Mouse (Mus musculus) forebrain, embryonic 12.5 days (tissue): ENCODE measurements at regions not wholly inside any gene's neighbourhood (a gene's known extent, or its start where the extent isn't known, plus 50 kb on each side); places are given as distances from the start of the nearest gene placed in this dataset.
A peak's percentile ranks its signal among the peaks of the same experiment; 100 is the strongest.

Experiments used
- ATAC-seq: fragments of 200-750 bp; cut with Nextera tagmentation; 2 replicates; pipeline ENCODE4 v1.8.0; 2017; ENCODE audit warnings: moderate TSS enrichment; ENCODE audit not compliant: low FRiP score
- H3K27ac ChIP-seq: fragments of 300-500 bp; sonication (generic); 2 replicates; pipeline ENCODE4 v1.5.1; 2016; ENCODE audit warnings: mild to moderate bottlenecking
- H3K27me3 ChIP-seq: fragments of 300-500 bp; sonication (generic); 2 replicates; pipeline ENCODE4 v1.6.1; 2016; ENCODE audit warnings: mild to moderate bottlenecking
- H3K36me3 ChIP-seq: fragments of 300-500 bp; sonication (generic); replicated peaks from 2 replicates; pipeline ENCODE4 v1.6.1; 2016; ENCODE audit warnings: mild to moderate bottlenecking
- H3K4me1 ChIP-seq: fragments of 300-500 bp; sonication (generic); 2 replicates; pipeline ENCODE4 v1.6.1; 2016
- H3K4me2 ChIP-seq: fragments of 300-500 bp; sonication (generic); 2 replicates; pipeline ENCODE4 v1.6.1; 2016; ENCODE audit warnings: mild to moderate bottlenecking, moderate library complexity
- H3K4me3 ChIP-seq: fragments of 300-500 bp; sonication (generic); replicated peaks from 2 replicates; pipeline ENCODE4 v1.5.1; 2016; ENCODE audit warnings: mild to moderate bottlenecking
- H3K9ac ChIP-seq: fragments of 300-500 bp; sonication (generic); 2 replicates; pipeline ENCODE4 v1.6.1; 2016; ENCODE audit warnings: mild to moderate bottlenecking
- H3K9me3 ChIP-seq: fragments of 300-500 bp; sonication (generic); 2 replicates; pipeline ENCODE4 v1.6.1; 2016
- WGBS: fragments of 180-500 bp; shearing (Covaris S2); methylation state at CpG from one replicate; pipeline ENCODE4 v1.1.7; 2016; 5-methylcytosine and 5-hydroxymethylcytosine counted together

- Histone ChIP-seq H3K4me2 (no peak overlapping the region), H3K4me3 (no peak overlapping the region), H3K27me3 (no peaks in the 10 kb centered on the region), H3K9me3 (no peaks in the 10 kb centered on the region), H3K36me3 (no peaks in the 10 kb centered on the region), H3K27ac (no peak overlapping the region), H3K4me1 (no peaks in the 10 kb centered on the region), H3K9ac (no peak overlapping the region)
- WGBS = 90% methylated on average over 2 of the region's 2 CpGs
- ATAC-seq = 0 out of 2 replicates have a peak, but pooled peaks have one; percentile 30
These were observed 1083.9 kb upstream of the Cadm2 start for GRCm38 (mm10) chr16:68704569-68704968.

- Histone ChIP-seq H3K4me2 (no peak overlapping the region), H3K4me3 (no peak overlapping the region), H3K36me3 (no peaks in the 10 kb centered on the region), H3K9ac (no peak overlapping the region), H3K27me3 (no peaks in the 10 kb centered on the region), H3K27ac (no peak overlapping the region), H3K9me3 (no peaks in the 10 kb centered on the region), H3K4me1 (no peaks in the 10 kb centered on the region)
- ATAC-seq = no peak
- 95% methylated on average over 4 of the region's 4 CpGs for WGBS
These were observed 1046.3 kb upstream of the Cadm2 start for GRCm38 (mm10) chr16:68666972-68667538.

GRCm38 (mm10) chr16:68658436-68658835 is 1037.7 kb upstream of the Cadm2 start:
- Histone ChIP-seq H3K4me1 (no peaks in the 10 kb centered on the region), H3K4me2 (no peak overlapping the region), H3K36me3 (no peaks in the 10 kb centered on the region), H3K27ac (no peak overlapping the region), H3K4me3 (no peak overlapping the region), H3K27me3 (no peaks in the 10 kb centered on the region), H3K9me3 (no peaks in the 10 kb centered on the region), H3K9ac (no peak overlapping the region)
- no peak for ATAC-seq
- 77% methylated on average over 4 of the region's 4 CpGs for WGBS

- no peak overlapping the region for H3K9ac ChIP-seq
- no peaks in the 10 kb centered on the region for H3K36me3 ChIP-seq
- H3K4me1 ChIP-seq = no peaks in the 10 kb centered on the region
- H3K9me3 ChIP-seq = no peaks in the 10 kb centered on the region
- no peak overlapping the region for H3K27ac ChIP-seq
- no peak overlapping the region for H3K4me3 ChIP-seq
- H3K4me2 ChIP-seq = no peak overlapping the region
- 45% methylated on average over 2 of the region's 2 CpGs for WGBS
- no peak for ATAC-seq
- H3K27me3 ChIP-seq = no peaks in the 10 kb centered on the region
These were observed 1007.3 kb upstream of the Cadm2 start for GRCm38 (mm10) chr16:68627976-68628375.

- H3K36me3 ChIP-seq = no peaks in the 10 kb centered on the region
- no peaks in the 10 kb centered on the region for H3K4me1 ChIP-seq
- 0 out of 2 replicates have a peak, but pooled peaks have one; percentile 46 for ATAC-seq
- no peak overlapping the region for H3K4me2 ChIP-seq
- whole genome bisulfite sequencing = 71% methylated on average over 2 of the region's 2 CpGs
- H3K27ac ChIP-seq = no peak overlapping the region
- H3K9me3 ChIP-seq = no peaks in the 10 kb centered on the region
- no peaks in the 10 kb centered on the region for H3K27me3 ChIP-seq
- no peak overlapping the region for H3K9ac ChIP-seq
- no peak overlapping the region for H3K4me3 ChIP-seq
These were observed 993.3 kb upstream of the Cadm2 start for GRCm38 (mm10) chr16:68614041-68614440.
